Mouse (Mus musculus) small intestine, adult 2 months (tissue): ENCODE results near the gene Spsb1.

Experiments
- CTCF ChIP-seq: fragments of 200-500 bp; IDR thresholded peaks from 2 replicates; pipeline ENCODE4 v1.5.1; 2012; ENCODE audit warnings: low read depth, mild to moderate bottlenecking, control low read depth, inconsistent platforms, low read length, moderate library complexity, mixed read lengths; ENCODE audit not compliant: insufficient replicate concordance, insufficient read length; ENCODE audit errors: extremely low read depth
- POLR2A ChIP-seq: fragments of 200-500 bp; IDR thresholded peaks from 2 replicates; pipeline ENCODE4 v1.6.1; 2012; ENCODE audit warnings: low read depth, mild to moderate bottlenecking, control low read depth, inconsistent platforms, low read length, moderate library complexity

DNA sequence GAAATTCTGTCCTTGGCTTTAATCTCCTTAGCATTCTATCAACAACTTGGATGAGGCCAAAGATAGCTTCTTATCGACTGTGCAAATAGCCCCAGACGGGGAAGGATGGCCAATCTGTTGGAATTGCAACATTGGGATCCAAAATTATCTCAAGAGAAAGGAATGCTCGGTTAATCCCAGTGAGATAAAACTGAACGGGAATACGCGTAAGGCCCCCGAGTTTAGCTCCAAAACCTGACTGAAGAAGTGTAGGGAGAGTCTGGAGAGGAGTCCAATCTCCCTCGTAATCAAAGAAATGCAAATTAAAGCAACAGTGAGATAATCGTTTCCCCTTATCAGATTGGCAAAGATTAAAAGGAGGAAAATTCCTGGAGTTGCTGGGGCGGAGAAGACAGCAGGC is 104.2 kb downstream of the Spsb1 start:
- no peak for TF ChIP-seq POLR2A
- TF ChIP-seq CTCF, result no peak
